Mouse (Mus musculus): ENCODE results near the gene Idh2.

- no peak for TF ChIP-seq CTCF (IDR thresholded peaks at IDR 0.05; ENCODE audit: extremely low read depth, insufficient read depth, low read length)
- 0 out of 2 replicates have a peak, but pooled peaks have one; percentile 25 for TF ChIP-seq POLR2A (IDR thresholded peaks at IDR 0.05; ENCODE audit: extremely low read depth, insufficient read depth, low read length)
These were observed 45.7 kb upstream of the Idh2 start for GRCm38 (mm10) chr7:80160945-80161306.
